In the genomic region with DNA sequence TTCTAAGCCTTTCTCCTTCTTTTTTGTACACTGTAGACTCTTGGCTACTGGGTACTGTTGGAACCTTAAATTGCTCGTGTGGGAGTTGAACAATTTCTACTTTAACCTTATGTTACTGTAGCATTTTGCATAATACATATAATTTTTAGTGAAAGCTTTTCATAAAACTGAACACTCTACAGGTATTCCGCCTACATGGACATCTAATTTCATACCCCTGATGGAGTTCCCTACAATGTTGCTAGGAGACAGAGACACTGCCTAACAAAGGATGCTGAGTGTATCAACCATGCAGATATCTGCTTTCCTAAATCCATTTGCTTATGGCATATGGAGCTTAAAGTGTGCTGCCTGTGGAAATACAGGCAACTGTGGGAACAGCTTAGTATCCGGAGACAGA, we compare ENCODE assay signal across 16 mouse cellular contexts.
A peak's percentile ranks its signal among the peaks of the same experiment; 100 is the strongest.
DNase-seq lines count a peak whose midpoint lies in the region; ATAC-seq lines count a peak whose summit lies in the region.
"Had no signal": no experiment of that assay in that cellular context is flagged by ENCODE, and none has a peak within 500 bp of the region (broad histone marks: within the 10 kb centered on the region; RNA-seq: fewer than 3 reads in every experiment).

No protein-coding gene starts in this region.

- no peak overlapping the region for H3K9ac ChIP-seq in forebrain, embryonic 14.5 days (ENCODE audit: low read length)
- no peak overlapping the region for H3K9ac ChIP-seq in forebrain, embryonic 11.5 days (ENCODE audit: low read length)
- no peak overlapping the region for H3K9ac ChIP-seq in midbrain, embryonic 14.5 days (replicated peaks; ENCODE audit: low read length)
- H3K9ac ChIP-seq: forebrain, embryonic 12.5 days; hindbrain, embryonic 15.5 days; lung, embryonic 14.5 days; neural tube, embryonic 15.5 days; stomach, embryonic 15.5 days had no signal

- no peaks in the 10 kb centered on the region for H3K27me3 ChIP-seq in forebrain, embryonic 14.5 days (replicated peaks; ENCODE audit: control insufficient read depth, insufficient read depth, low read length)
- no peaks in the 10 kb centered on the region for H3K27me3 ChIP-seq in forebrain, embryonic 11.5 days (ENCODE audit: control insufficient read depth, insufficient read depth, low read length)
- no peaks in the 10 kb centered on the region for H3K27me3 ChIP-seq in midbrain, embryonic 14.5 days (ENCODE audit: control insufficient read depth, insufficient read depth, low read length)
- H3K27me3 ChIP-seq in midbrain, embryonic 10.5 days (ENCODE audit: low read depth, poor library complexity, severe bottlenecking) = no peaks in the 10 kb centered on the region
- H3K27me3 ChIP-seq: forebrain, embryonic 12.5 days; hindbrain, embryonic 15.5 days; neural tube, embryonic 15.5 days; stomach, embryonic 15.5 days had no signal

- H3K9me3 ChIP-seq in forebrain, embryonic 14.5 days (replicated peaks; ENCODE audit: control insufficient read depth, low read length) = no peaks in the 10 kb centered on the region
- no peaks in the 10 kb centered on the region for H3K9me3 ChIP-seq in forebrain, embryonic 11.5 days (ENCODE audit: control insufficient read depth, low read length)
- H3K9me3 ChIP-seq in midbrain, embryonic 14.5 days (ENCODE audit: control insufficient read depth, low read length) = no peaks in the 10 kb centered on the region
- H3K9me3 ChIP-seq in midbrain, embryonic 10.5 days (replicated peaks) = no peaks in the 10 kb centered on the region
- H3K9me3 ChIP-seq: forebrain, embryonic 12.5 days; hindbrain, embryonic 15.5 days; neural tube, embryonic 15.5 days; stomach, embryonic 15.5 days had no signal

- no peak overlapping the region for H3K4me3 ChIP-seq in forebrain, embryonic 14.5 days (ENCODE audit: low read depth, low read length)
- no peak overlapping the region for H3K4me3 ChIP-seq in forebrain, embryonic 11.5 days (ENCODE audit: low read depth, low read length)
- H3K4me3 ChIP-seq in midbrain, embryonic 14.5 days (replicated peaks; ENCODE audit: low read depth, low read length) = no peak overlapping the region
- no peak overlapping the region for H3K4me3 ChIP-seq in midbrain, embryonic 10.5 days
- H3K4me3 ChIP-seq: forebrain, embryonic 12.5 days; hindbrain, embryonic 15.5 days; neural tube, embryonic 15.5 days; stomach, embryonic 15.5 days had no signal

- no peak overlapping the region for H3K27ac ChIP-seq in forebrain, embryonic 14.5 days (ENCODE audit: low read depth, low read length)
- H3K27ac ChIP-seq in forebrain, embryonic 11.5 days (ENCODE audit: low read depth, low read length) = no peak overlapping the region
- no peak overlapping the region for H3K27ac ChIP-seq in midbrain, embryonic 14.5 days (replicated peaks; ENCODE audit: low read depth, low read length)
- H3K27ac ChIP-seq in midbrain, embryonic 10.5 days (replicated peaks) = no peak overlapping the region
- H3K27ac ChIP-seq: forebrain, embryonic 12.5 days; hindbrain, embryonic 15.5 days; neural tube, embryonic 15.5 days; stomach, embryonic 15.5 days had no signal

- WGBS in forebrain, embryonic 14.5 days = 71% methylated on average over 3 of the region's 3 CpGs
- 64% methylated on average over 3 of the region's 3 CpGs for WGBS in forebrain, embryonic 11.5 days
- 62% methylated on average over 3 of the region's 3 CpGs for WGBS in midbrain, embryonic 14.5 days
- WGBS in midbrain, embryonic 10.5 days = 80% methylated on average over 3 of the region's 3 CpGs

- H3K36me3 ChIP-seq in forebrain, embryonic 14.5 days (ENCODE audit: control insufficient read depth, insufficient read depth, low read length) = no peaks in the 10 kb centered on the region
- H3K36me3 ChIP-seq in forebrain, embryonic 11.5 days (ENCODE audit: control insufficient read depth, insufficient read depth, low read length) = no peaks in the 10 kb centered on the region
- H3K36me3 ChIP-seq in midbrain, embryonic 14.5 days (ENCODE audit: control insufficient read depth, insufficient read depth, low read length) = no peaks in the 10 kb centered on the region
- no peaks in the 10 kb centered on the region for H3K36me3 ChIP-seq in midbrain, embryonic 10.5 days
- H3K36me3 ChIP-seq: forebrain, embryonic 12.5 days; hindbrain, embryonic 15.5 days; neural tube, embryonic 15.5 days; stomach, embryonic 15.5 days had no signal

- no peak overlapping the region for H3K4me2 ChIP-seq in forebrain, embryonic 14.5 days (ENCODE audit: low read length)
- no peak overlapping the region for H3K4me2 ChIP-seq in forebrain, embryonic 11.5 days (ENCODE audit: low read depth, low read length, severe bottlenecking)
- no peak overlapping the region for H3K4me2 ChIP-seq in midbrain, embryonic 14.5 days (ENCODE audit: low read length)
- H3K4me2 ChIP-seq: forebrain, embryonic 12.5 days; hindbrain, embryonic 15.5 days; lung, embryonic 14.5 days; neural tube, embryonic 15.5 days; stomach, embryonic 15.5 days had no signal

- no peaks in the 10 kb centered on the region for H3K4me1 ChIP-seq in forebrain, embryonic 14.5 days (ENCODE audit: control insufficient read depth, insufficient read depth, low read length)
- H3K4me1 ChIP-seq in forebrain, embryonic 11.5 days (replicated peaks; ENCODE audit: control insufficient read depth, insufficient read depth, low read length) = no peaks in the 10 kb centered on the region
- no peaks in the 10 kb centered on the region for H3K4me1 ChIP-seq in midbrain, embryonic 14.5 days (ENCODE audit: control insufficient read depth, insufficient read depth, low read length)
- H3K4me1 ChIP-seq in midbrain, embryonic 10.5 days = 0 out of 2 replicates have a peak, but pooled peaks cover 3% of the 10 kb centered on the region
- H3K4me1 ChIP-seq: forebrain, embryonic 12.5 days; hindbrain, embryonic 15.5 days; neural tube, embryonic 15.5 days; stomach, embryonic 15.5 days had no signal

- DNase-seq in forebrain, embryonic 14.5 days (ENCODE audit: low spot score) = peak; percentile 2
- DNase-seq in forebrain, embryonic 11.5 days (ENCODE audit: low spot score) = no peak
- DNase-seq in midbrain, embryonic 14.5 days = peak; percentile 5
- DNase-seq in midbrain, embryonic 10.5 days (ENCODE audit: low spot score) = no peak
- peak; percentile 32 for DNase-seq in layer of hippocampus, adult 9-10 months (ENCODE audit: low spot score)
- DNase-seq in retina, postnatal 1 day = peak; percentile 19
- no peak for DNase-seq in adipocyte (ENCODE audit: low spot score)
- no peak for DNase-seq in spleen, adult 12 weeks (ENCODE audit: low spot score)
- DNase-seq: adrenal gland, adult 8-10 months; kidney, adult 2 months; lung, embryonic 14.5 days; thymus, postnatal 36 days had no signal

- no peak for ATAC-seq in forebrain, embryonic 14.5 days
- ATAC-seq in forebrain, embryonic 11.5 days (replicated peaks; ENCODE audit: low FRiP score) = no peak
- no peak for ATAC-seq in midbrain, embryonic 14.5 days (ENCODE audit: low FRiP score, low TSS enrichment)

Comparison
In these comparisons a context has a peak if more than half of its experiments do, and no peak if none do; other contexts are left out.
1. DNase-seq: peak in forebrain, embryonic 14.5 days (single experiment), midbrain, embryonic 14.5 days (single experiment), layer of hippocampus, adult 9-10 months (single experiment) and retina, postnatal 1 day (single experiment); none in forebrain, embryonic 11.5 days (single experiment), midbrain, embryonic 10.5 days (single experiment), adipocyte (single experiment) and spleen, adult 12 weeks (single experiment).